Mouse (Mus musculus) thymus, postnatal 10 days (tissue): ENCODE measurements around the gene Ralgps1.

Experiments used
- DNase-seq, 2 experiments: peaks; one replicate each; pipeline ENCODE4 v3.0.0; 2021; ENCODE audit warnings: low spot score in 2 of 2

Ralgps1 gene

DNA sequence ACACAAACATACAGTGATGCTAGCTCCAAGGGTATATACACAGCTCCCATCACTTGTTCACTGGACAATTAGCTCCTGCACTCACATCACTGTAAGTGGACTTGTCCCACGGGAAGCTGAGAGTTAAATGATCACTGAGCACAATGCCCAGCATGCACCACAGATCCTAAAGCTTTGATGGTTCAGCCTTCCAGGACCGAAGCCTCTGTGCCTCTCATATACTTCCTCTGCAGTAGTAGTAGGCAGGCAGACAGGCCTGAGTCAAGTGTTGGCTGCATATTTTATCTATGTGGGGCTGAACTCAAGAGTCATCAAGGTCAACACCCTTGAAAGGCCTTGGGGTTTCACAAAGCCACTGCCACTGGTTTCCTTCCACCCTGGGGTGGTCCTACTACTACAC lies 49.6 kb downstream of the Ralgps1 start:
- no peak for DNase-seq

DNA sequence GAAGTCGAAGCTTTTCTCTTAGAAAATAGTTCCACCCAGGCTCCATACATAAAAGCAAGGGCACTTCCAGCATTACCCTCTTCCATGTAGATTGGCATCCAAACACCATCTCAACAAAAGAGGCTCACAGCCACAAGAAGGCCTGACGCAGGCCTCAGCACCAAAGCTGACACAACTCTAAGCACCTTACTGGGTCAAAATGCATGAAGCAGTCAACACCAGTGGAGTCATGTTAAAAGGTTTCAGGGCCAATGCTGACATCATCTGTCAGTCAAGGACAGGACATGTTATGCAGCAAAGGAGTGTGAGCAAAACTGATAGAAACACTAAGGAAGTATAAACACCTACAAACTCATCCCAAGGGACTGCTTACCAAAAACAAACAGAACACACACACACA lies 50.3 kb downstream of the Ralgps1 start:
- no peak for DNase-seq

DNA sequence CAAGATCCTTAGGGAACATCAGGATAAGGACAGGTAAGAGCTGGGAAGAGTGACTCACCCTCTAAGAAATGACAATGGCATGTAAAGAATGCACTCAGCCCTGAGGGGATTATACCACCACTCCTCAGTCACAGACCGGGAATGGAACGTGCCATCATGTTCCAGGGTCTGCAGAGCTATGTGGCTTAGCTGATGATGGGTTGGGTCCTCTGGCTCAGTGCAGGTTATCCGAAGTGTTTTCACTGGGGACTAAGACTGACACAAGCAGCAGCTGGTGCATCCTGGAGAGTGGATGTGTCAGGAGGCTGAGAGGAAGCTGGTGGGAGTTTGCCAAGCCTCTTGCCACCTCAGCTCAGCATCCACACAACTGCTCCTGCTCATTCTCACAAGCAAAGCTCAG lies 50.7 kb downstream of the Ralgps1 start:
- DNase-seq, result no peak

DNA sequence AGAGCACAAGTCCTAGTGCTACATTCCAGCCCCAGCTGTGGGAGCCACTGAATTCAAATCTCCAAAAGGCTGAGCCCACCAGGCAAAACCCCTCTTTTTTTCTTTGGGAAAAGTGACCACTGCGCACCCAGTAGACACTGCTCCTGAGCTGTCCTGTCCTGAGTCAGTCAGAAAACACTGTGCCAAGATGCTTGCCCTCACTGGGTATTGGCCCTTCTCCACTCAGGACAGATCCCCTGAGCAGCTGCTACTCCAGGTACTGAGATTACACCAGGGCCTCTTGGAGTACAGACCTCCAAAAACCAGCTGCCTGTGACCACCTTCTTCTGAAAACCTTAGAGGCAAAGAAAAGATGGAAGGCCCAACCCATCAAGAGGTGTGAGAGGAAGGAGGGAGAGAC lies 51.4 kb downstream of the Ralgps1 start:
- DNase-seq, result no peak

DNA sequence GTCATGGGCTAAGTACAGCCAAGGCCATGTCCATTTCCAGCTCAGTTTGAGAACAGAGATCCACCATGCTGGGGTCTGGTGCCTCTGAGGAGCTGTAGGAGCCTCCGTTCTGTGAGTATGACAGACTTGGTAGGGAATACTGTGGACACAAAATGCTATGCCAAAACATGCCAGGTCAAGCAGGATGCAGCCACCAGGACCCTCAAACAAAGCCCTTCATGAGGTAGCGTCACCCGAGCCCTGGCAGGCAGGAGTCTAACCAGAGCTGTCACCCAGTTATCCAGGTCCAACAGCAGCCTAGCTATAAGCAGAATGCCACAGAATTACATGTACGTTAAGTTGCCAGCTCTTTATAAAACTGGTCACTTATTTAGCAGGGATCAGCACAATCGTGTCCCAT lies 51.8 kb downstream of the Ralgps1 start:
- no peak for DNase-seq

DNA sequence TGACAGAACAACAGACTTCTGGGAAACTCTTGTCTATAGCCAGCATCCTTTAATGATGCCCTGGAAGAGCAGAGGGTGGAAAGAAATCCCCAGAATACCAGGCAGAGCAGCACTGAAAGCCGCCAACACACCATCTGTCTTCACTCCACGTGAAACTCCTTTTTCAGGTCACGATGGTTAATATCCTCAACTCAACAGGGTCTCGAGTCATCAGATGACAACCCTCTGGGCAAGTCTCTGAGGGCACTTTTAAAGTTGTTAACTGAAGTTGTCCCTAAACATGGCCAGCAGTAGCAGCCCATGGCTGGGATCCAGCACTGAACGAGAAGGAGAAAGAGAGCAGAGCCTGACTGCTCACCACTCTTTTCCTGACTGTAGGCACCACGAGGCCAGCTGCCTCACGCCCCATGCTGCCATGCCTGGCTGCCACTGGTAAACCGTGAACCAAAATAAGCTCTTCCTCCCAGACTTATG lies 52.8 kb downstream of the Ralgps1 start:
- DNase-seq, result no peak

DNA sequence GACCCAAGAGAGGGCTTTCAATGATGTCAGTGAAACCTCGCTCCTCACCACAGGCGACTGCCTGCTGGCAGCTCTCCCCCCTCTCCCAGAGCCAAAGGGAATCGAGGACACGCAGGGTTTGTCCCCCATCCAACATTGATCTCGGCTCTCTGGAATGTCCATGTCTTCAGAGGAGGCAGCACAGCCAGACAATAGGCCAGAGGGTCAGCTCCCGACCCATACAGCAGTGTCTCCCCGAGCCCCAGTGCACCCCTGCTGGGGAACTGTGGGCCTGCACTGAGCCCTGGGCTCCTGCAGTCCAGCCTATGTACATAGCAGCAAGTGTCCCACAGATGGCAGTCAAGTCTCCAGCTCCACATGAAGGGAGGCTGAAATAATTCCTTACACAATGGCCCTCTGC lies 54.8 kb downstream of the Ralgps1 start:
- DNase-seq, result peak in 1 of 2 experiments; percentile 23

DNA sequence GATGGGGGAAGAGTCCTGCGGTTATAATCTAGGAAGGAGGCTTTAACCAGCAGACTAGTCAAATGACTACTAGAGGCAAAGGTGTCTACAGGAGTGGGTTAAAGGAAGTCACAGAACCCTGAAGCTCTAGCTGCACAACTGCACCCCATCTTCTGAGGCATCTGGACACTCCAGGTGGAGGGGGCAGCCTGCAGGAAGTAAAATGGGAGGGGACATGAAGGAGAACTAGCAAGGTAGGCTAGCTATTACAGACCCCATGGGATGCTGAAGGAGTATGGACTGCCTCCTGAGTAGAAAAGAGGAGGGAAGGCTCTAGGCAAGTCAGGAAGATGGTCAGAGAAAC lies 55.3 kb downstream of the Ralgps1 start:
- no peak for DNase-seq

DNA sequence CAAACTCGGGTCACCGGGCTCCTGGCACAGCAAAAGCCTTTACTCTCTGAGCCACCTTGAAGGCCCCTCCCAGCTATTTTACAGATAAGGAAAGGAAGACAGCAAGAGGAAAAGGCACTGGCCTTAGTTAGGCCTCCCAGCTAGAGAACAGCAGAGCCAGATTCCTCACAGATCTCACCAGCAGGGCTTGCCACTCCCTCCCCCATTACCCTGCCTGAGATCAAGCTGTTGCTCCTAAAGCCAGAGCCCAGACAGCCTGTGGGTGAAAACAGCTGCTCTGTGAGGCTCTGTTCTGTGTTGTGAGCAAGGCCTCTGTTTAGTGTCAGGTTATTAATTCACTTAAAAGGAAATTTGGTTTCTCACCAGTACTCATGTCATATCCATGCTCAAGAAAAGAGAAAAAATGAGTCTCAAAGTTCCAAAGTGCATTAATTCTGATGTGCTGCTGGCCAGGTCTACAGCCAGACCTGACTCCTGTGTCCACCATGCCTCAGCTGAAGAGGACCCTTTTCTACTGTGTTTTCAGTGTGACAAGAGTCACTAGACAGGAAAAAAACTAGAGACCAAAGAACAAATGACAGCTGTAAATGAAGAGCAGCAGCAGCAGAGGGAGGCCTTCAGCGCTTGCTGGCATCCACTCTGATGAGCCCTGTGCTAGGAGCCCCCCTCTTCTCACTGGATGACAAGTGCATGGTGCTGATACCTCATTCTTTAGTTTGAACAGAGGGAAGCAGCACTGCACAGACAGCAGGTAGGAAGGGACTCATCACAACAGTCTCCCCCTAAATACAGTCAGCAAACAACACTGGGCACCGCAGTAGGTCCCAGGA lies 55.8 kb downstream of the Ralgps1 start:
- no peak for DNase-seq

DNA sequence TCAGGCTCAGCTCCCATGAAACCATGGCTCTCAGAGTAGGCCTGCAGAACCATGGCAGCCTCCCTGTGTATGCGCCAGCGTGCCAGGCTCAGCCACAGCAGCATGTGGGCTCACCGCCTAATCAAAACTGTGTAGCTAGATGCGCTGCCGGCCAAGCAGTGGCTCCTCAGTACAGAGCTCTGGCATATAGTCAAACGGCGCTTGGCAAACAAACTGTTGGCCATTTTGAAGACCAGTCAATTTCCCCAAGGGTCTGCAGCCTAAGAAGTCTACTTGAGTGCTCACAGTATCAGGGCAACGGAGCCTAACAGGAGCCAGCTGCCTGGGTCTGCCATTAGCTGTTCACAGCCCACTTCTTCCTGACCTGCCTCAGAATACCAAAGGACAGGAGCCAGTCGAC lies 61.9 kb downstream of the Ralgps1 start:
- DNase-seq, result no peak

DNA sequence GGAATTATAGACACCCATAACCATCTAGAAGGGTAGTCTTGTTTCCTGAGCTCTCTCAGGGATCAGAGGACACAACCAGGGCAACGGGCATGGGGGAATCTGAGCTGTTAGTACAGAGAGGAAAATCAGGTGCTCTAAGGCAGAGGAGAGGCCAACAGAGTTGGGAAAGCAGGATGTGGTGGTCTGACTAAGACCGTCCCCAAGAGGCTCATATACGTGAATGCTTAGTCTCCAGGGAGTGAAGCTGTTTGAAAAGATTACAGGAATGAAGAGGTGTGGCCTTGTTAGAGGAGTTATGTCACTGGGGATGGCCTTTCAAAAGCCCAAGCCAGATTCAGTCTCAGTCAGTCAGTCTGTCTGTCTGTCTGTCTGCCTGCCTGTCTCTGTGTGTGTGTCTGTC lies 64.7 kb downstream of the Ralgps1 start:
- DNase-seq, result no peak

DNA sequence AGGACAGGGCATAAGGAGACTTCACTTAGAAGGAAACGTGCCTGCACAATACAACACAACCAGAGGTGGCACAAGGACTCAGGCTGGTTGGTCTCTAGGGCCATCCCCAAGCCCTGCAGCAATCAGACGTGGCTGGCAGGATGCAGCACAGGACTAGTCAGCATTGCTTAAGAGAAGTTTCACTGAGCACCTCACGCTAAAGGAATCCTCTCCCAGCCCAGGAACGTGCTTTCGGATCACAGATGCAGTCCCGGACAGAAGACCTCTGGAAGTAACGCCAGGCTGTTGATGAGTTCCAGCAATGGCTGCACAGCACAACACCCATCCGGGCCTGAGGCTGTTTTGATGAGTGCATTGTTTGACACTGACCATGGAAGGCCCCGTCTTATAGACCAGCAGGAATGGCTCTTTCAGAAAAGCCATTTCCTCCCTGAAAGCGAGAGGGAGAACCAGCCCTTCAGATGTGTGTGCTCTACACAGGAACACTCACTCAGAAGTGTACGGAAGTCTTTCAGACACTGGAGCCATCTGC lies 67.8 kb downstream of the Ralgps1 start:
- DNase-seq, result no peak

DNA sequence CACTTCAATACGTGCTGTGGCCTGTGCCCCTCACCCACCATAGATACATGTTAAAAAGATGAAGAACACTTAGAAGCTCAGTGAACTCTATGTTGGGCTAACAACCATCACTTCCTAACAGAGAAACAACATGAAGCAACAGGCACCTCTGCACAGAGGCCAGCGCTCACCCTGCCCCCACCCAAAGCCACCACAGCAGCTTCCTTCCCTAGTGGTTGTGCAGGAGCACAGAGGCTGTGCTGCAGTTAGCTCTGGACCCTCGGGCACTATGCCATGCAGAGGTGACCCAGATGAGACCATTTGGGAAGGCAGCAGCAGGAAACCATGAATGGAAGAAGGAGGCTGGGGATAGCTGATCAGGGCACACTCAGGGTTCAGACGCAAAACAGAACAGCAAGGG lies 68.5 kb downstream of the Ralgps1 start:
- DNase-seq, result peak in 1 of 2 experiments; percentile 7

DNA sequence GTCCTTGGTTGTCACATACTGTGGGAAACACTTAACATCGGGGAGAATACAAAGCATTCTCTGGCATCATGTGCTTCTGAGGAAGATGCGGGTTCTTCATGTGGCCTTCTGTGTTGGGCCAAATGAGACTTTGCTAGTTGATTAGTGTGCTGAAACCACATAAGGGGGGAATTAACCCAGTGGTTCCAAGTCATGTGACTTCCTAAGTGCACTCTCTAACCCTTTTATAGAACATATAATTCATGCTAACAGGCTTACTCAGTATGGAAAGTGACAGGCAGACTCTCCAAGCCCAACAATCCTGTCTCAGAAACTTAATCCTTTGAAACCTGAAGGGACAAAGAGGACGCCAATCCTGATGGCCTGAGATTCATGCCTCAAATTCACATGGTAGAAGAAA lies 68.9 kb downstream of the Ralgps1 start:
- no peak for DNase-seq

DNA sequence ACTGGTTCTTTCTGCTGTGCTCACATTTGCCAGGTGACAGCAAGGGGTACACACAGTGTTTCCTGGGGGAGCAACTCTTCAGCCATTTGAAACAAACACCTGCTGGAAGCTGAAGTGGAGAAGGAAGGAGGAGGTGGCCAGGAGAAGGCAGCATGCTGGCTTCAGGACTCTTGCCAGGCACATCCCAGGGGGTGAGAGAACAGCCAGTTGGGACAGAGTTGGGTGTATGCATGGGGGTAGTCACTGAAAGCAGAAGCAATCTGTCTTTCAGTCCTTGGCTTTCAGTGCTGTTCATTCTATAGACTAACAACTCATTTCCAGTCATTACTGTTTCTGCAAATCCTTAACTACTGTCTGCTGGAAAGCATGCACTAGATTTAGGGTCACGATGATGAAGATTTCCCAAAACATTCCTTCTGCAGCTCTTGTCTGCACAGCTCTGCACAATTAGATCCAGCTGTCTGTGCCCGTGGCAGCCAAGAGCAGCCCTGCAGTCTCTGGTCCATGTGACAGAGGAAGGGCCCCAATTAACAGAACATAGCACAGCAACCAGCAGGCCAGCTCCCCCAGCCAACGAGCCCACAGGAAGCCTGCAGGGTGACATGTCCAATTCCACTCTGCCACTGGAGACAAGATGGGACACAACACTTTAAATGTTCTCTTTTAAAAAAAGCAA lies 70.8 kb downstream of the Ralgps1 start:
- DNase-seq, result no peak

DNA sequence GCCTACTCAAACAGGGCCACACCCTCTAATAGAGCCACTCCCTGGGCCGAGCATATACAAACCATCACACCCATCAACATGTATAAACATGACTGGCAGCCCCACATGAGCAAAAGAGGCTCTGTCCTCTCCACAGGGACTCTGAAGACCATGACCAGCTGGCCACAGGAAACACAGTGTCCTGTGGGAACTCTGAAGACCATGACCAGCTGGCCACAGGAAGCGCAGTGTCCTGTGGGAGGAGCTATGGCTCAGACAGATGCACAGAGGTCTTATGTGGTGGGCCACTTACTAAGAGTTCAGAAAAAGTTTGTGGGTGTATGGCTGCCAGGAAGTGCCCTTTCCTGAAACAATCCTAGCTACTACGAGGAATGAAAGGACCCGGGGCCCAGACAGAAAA lies 72.4 kb downstream of the Ralgps1 start:
- no peak for DNase-seq

DNA sequence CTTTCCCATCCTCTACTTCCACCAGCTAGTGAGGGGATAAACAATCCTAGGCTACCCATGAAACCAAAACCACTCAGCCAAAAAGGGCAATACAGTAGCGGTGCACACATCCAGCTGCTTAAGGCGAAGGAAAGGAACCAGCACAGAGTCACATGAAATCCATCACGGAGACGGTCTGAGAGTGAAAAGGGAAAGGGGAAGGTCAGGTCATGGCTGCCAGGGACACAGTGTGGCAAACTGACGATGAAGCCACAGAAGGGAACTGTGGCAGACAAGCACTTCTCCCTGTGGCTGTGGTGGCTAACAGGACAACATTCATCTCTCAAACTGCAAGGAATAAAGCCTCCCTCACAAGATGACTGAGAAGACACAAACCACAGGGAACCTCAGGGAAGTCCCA lies 76.2 kb downstream of the Ralgps1 start:
- no peak for DNase-seq

DNA sequence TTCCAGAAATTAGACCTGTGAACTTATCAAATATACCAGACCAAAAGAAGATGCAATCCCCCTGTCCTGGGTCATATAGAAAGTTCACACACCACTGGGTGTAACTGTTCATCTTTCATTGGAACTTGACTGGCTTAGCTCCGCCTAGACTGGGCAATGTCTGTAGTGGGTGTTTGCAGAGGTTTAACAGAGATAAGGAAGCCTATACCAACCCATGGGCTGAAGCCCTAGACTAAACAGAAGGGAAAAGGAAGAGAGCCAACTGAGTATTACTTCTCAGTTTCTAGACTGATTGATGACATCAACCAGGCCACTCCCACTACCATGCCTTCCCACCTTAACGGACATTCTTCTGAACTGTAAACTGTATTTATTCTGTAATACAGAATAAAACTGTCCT lies 79.2 kb downstream of the Ralgps1 start:
- DNase-seq, result no peak

DNA sequence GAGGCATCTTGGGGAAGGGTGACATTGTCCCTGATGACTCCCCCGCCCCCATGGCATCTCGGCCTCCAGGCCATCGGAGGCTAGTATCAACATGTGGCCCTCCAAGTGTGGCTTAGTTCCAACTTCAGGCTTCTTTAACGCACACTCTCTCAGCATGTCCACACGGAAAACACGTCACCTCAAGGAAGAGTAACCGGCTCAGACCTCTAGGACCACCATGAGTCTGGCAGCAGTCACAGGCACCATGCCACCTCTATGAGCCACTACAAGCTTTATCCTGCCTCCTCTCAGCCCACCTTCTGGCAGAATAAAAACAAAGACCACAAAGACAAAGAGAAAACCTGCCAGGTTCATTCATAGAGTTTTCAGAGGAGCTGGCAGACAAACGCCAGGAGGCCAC lies 80.8 kb downstream of the Ralgps1 start:
- no peak for DNase-seq

DNA sequence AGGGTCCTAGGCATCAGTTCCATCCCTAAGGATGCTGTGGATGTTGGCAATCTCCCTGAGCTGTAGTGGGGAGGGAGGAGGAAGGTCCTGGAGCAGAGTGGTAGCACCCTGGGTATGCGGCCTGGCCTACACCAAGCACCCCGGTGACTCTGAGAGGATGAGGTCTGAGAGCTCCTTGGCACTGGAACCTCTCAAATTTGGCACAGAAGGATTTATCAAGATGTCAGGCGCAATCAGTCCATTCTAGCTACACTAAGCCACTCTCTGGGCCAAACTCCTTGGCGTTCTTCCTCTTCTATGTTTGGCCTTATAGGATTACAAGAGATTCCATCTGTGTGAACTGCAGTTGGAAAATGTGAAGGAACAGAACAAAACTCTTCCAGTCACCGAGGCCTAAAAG lies 82.4 kb downstream of the Ralgps1 start:
- no peak for DNase-seq

DNA sequence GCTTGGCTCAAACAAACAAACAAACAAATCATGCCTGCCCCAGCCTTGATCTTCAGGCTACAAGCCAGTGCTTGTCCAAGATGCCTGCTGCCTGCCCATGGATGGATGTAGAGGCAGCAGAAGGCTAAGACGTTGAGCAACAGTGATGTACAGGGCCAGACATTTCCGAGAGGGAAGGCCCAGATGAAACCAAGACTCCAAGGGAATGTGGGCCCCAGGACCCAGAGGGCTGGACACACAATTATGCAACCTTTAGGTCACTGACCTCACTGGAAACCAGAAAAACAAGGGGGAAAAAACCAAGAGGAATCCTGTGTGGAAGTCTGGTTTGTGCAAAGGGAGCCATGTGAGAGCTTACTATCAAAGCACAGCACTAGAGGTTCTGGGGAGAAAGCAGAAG lies 87.6 kb downstream of the Ralgps1 start:
- DNase-seq, result no peak

DNA sequence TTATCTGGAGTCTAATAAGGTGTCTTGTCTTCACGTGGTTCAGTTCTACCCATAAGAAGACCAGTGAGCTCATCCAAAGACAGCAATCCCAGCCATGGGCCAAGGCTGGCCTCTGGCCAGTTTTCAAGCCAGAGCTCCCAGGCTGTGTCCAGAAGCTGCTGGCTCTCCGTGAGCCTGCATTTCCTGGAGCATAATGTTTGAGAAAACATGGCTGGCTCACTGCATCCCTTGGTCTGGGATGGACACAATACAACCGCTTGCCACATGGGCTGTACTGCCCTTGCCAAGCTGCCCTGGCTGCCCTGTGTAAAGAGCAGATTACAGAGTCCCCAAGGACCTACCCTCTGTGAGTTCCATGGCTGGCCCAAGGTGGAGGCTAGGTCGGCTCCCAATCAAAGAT lies 88.4 kb downstream of the Ralgps1 start:
- DNase-seq, result no peak

DNA sequence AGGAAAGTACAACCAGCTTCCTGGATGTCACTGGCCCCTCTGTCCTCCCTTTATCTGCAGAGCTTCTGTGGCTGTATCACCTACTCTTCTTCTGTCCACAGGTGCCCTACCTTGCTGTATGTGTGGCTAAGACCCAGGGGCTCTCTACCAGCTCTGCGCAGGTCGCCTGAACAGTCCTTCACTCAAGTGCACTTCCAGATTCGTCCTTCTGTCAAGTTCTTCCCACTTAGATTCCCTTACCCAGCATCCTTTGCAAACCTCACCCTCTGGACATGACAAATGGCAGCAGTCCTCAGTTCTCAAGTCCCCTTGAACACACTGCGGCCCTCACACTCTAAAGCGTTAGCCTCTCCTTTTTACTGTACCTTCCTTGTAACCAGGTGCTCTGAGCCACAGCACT lies 89.5 kb downstream of the Ralgps1 start:
- DNase-seq, result no peak
